Mouse (Mus musculus): ENCODE results near the gene Acer2. TPM values are rescaled to one million over a fixed set of nuclear protein-coding genes. Genes with fewer than 3 reads are reported as not detected.

Gene Acer2
- polyA plus RNA-seq, 1 experiment from 2014 or later = 31.0 TPM

DNA sequence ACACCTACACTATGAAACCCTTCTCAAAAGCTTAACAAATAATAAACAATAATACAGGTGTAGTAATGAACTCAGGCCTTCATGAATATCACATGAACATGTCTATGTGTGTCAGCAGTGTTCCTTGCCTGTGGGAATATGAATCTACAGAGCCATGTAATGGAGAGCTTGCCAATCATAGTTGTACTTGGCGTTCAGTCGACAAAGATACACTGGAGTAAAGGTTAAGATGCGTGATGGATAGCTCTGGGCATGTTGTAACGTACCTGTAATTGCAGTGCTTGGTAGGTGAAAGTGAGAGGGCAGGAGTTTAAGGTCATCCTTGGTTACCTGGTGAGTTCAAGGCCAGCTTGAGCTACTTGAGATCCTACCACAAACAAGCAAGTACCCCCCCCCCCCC is 7.0 kb downstream of the Acer2 start:
- Histone ChIP-seq H3K9ac (replicated peaks; ENCODE audit: low read depth, low read length) (no peak overlapping the region), H3K36me3 (ENCODE audit: control insufficient read depth, insufficient read depth, low read length) (no peaks in the 10 kb centered on the region), H3K9me3 (ENCODE audit: control insufficient read depth, low read depth, low read length) (no peaks in the 10 kb centered on the region), H3K4me1 (ENCODE audit: control insufficient read depth, insufficient read depth, low read length) (no peaks in the 10 kb centered on the region), H3K4me3 (ENCODE audit: low read depth, low read length) (no peak overlapping the region), H3K4me2 (replicated peaks; ENCODE audit: low read depth, low read length) (no peak overlapping the region), H3K27me3 (ENCODE audit: control insufficient read depth, insufficient read depth, low read length) (no peaks in the 10 kb centered on the region), H3K27ac (ENCODE audit: low read length) (no peak overlapping the region)
- 87% methylated on average over 4 of the region's 4 CpGs for WGBS
- ATAC-seq (ENCODE audit: insufficient number of reproducible peaks, insufficient read depth, low FRiP score, low read depth) = no peak

DNA sequence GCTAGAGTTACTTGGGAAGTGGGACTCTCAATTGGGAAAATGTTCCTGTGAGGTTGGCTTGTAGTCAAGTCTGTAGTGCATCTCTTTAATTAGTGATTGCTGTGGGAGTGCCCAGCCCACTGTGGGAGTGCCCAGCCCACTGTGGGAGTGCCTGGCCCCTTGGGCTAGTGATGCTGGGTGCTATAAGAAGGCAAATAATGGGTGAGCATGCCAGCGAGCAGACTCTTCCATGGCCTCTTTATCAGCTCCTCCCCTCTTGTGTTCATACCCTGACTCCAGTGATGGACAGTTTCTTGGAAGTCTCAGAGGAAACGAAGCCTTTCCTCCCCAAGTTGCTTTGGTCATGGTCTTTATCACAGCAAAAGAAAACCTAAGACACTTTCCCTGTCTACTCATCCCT is 8.2 kb downstream of the Acer2 start:
- Histone ChIP-seq H3K27me3 (ENCODE audit: control insufficient read depth, insufficient read depth, low read length) (no peaks in the 10 kb centered on the region), H3K4me1 (ENCODE audit: control insufficient read depth, insufficient read depth, low read length) (no peaks in the 10 kb centered on the region), H3K4me2 (replicated peaks; ENCODE audit: low read depth, low read length) (no peak overlapping the region), H3K36me3 (ENCODE audit: control insufficient read depth, insufficient read depth, low read length) (no peaks in the 10 kb centered on the region), H3K27ac (ENCODE audit: low read length) (no peak overlapping the region), H3K9ac (replicated peaks; ENCODE audit: low read depth, low read length) (no peak overlapping the region), H3K9me3 (ENCODE audit: control insufficient read depth, low read depth, low read length) (no peaks in the 10 kb centered on the region), H3K4me3 (ENCODE audit: low read depth, low read length) (no peak overlapping the region)
- 67% methylated on average over 2 of the region's 2 CpGs for WGBS
- no peak for ATAC-seq (ENCODE audit: insufficient number of reproducible peaks, insufficient read depth, low FRiP score, low read depth)

DNA sequence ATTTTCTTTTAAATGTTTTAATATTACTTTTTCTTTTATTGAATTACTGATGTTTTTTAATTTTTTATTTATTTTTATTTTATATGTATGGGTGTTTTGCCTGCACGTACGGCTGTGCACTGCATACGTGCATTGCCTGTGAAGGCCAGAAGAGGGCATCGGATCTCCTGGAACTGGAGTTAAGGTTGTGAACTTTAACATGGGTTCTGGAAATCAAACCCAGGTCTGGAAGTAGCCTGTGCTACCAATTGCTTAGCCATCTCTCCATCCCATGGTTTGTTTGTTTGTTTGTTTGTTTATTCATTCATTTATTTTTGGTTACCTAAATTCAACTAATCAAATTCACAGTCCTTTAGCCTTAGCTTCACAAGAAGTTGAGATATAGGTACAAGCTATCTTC is 10.7 kb downstream of the Acer2 start:
- Histone ChIP-seq H3K4me1 (ENCODE audit: control insufficient read depth, insufficient read depth, low read length) (no peaks in the 10 kb centered on the region), H3K9ac (replicated peaks; ENCODE audit: low read depth, low read length) (no peak overlapping the region), H3K4me2 (replicated peaks; ENCODE audit: low read depth, low read length) (no peak overlapping the region), H3K9me3 (ENCODE audit: control insufficient read depth, low read depth, low read length) (no peaks in the 10 kb centered on the region), H3K27ac (ENCODE audit: low read length) (no peak overlapping the region), H3K36me3 (ENCODE audit: control insufficient read depth, insufficient read depth, low read length) (no peaks in the 10 kb centered on the region), H3K4me3 (ENCODE audit: low read depth, low read length) (no peak overlapping the region), H3K27me3 (ENCODE audit: control insufficient read depth, insufficient read depth, low read length) (no peaks in the 10 kb centered on the region)
- ATAC-seq (ENCODE audit: insufficient number of reproducible peaks, insufficient read depth, low FRiP score, low read depth) = no peak
- 53% methylated on average over 4 of the region's 4 CpGs for WGBS

DNA sequence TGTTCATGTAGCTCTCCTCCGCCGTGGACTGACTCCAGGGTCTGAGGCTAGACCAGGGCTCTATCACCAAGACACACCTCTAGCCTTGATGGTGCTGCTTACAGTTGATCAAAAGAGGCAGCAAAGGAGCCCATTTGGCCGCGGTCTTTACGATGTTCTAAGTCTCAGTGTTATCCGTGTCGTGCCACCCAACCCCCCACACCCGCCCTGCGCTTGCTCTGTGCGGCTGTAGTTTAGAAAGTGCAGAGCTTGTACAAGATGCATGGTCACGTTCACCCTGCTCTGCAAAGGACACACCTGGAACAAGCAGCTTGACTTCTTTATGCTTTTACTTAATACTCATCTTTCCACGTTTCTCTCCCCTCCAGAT is 11.6 kb downstream of the Acer2 start:
- 41% methylated on average over 12 of the region's 12 CpGs for WGBS
- H3K9ac ChIP-seq (replicated peaks; ENCODE audit: low read depth, low read length) = no peak overlapping the region; the same call in 1 of the 2 replicates

DNA sequence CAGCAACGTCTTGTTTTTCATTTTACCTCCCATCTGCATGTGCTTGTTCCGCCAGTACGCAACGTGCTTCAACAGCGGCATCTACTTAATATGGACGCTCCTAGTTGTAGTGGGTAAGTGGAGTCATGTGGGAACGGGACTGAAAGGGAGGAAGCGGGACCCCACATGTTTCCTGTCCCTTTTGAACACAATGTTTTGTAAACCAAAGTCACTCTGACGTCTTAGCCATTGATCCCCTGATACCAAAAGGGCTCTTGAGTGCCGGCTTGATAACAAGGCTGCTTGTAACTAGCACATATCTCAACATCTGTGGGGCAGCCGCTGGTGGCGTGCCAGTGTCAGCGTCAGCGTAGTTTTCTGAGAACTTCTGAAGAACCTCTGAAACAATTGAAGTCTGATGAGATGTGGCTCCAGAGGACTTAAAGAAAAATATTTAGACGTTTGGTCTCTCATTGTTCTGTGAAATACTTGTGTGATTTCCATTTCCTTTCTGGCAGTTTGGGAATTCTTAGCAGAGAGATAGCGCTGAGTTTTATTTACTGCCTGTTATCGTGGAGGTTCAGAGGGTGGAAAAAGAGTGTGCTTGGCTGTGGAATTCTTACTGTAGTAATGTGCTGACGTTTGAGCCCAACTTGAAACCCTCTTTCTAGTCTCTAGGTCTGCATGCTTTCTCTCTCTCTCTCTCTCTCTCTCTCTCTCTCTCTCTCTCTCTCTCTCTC is 12.1 kb downstream of the Acer2 start:
- 20% methylated on average over 18 of the region's 18 CpGs for WGBS
- Histone ChIP-seq H3K4me3 (ENCODE audit: low read depth, low read length) (peak overlapping the region; percentile 13), H3K9me3 (ENCODE audit: control insufficient read depth, low read depth, low read length) (no peaks in the 10 kb centered on the region), H3K27ac (ENCODE audit: low read length) (no peak overlapping the region), H3K4me1 (ENCODE audit: control insufficient read depth, insufficient read depth, low read length) (no peaks in the 10 kb centered on the region), H3K9ac (replicated peaks; ENCODE audit: low read depth, low read length) (no peak overlapping the region; the same call in 1 of the 2 replicates), H3K4me2 (replicated peaks; ENCODE audit: low read depth, low read length) (peak overlapping the region; percentile 54), H3K36me3 (ENCODE audit: control insufficient read depth, insufficient read depth, low read length) (no peaks in the 10 kb centered on the region), H3K27me3 (ENCODE audit: control insufficient read depth, insufficient read depth, low read length) (no peaks in the 10 kb centered on the region)
- ATAC-seq (ENCODE audit: insufficient number of reproducible peaks, insufficient read depth, low FRiP score, low read depth) = no peak

More for the DNA sequence above, 11.6 kb downstream of the Acer2 start:
- no peaks in the 10 kb centered on the region for H3K9me3 ChIP-seq (ENCODE audit: control insufficient read depth, low read depth, low read length)
- no peaks in the 10 kb centered on the region for H3K27me3 ChIP-seq (ENCODE audit: control insufficient read depth, insufficient read depth, low read length)
- no peaks in the 10 kb centered on the region for H3K36me3 ChIP-seq (ENCODE audit: control insufficient read depth, insufficient read depth, low read length)
- H3K27ac ChIP-seq (ENCODE audit: low read length) = no peak overlapping the region
- H3K4me2 ChIP-seq (replicated peaks; ENCODE audit: low read depth, low read length) = peak overlapping the region; percentile 54
- peak overlapping the region; percentile 13 for H3K4me3 ChIP-seq (ENCODE audit: low read depth, low read length)
- H3K4me1 ChIP-seq (ENCODE audit: control insufficient read depth, insufficient read depth, low read length) = no peaks in the 10 kb centered on the region
- ATAC-seq (ENCODE audit: insufficient number of reproducible peaks, insufficient read depth, low FRiP score, low read depth) = no peak

DNA sequence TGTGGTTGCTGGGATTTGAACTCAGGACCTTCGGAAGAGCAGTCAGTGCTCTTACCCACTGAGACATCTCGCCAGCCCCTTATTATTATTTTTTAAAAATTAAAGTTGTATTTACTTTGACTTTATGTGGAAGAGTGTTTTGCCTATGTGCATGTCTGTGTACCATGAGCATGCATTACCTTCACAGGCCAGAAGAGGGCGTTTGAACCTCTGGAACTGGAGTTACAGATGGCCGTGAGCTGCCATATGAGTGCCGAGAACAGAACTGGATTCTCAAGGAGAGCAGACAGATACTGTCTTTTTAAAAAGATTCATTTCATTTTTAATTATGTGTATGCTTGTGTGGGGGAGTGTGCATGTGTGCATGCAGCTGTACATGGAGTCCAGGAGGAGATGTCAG is 13.7 kb downstream of the Acer2 start:
- no peaks in the 10 kb centered on the region for H3K4me1 ChIP-seq (ENCODE audit: control insufficient read depth, insufficient read depth, low read length)
- H3K9ac ChIP-seq (replicated peaks; ENCODE audit: low read depth, low read length) = no peak overlapping the region
- H3K4me2 ChIP-seq (replicated peaks; ENCODE audit: low read depth, low read length) = no peak overlapping the region
- no peak overlapping the region for H3K4me3 ChIP-seq (ENCODE audit: low read depth, low read length)
- 73% methylated on average over 5 of the region's 5 CpGs for WGBS
- no peak for ATAC-seq (ENCODE audit: insufficient number of reproducible peaks, insufficient read depth, low FRiP score, low read depth)
- H3K36me3 ChIP-seq (ENCODE audit: control insufficient read depth, insufficient read depth, low read length) = no peaks in the 10 kb centered on the region
- H3K9me3 ChIP-seq (ENCODE audit: control insufficient read depth, low read depth, low read length) = no peaks in the 10 kb centered on the region
- H3K27me3 ChIP-seq (ENCODE audit: control insufficient read depth, insufficient read depth, low read length) = no peaks in the 10 kb centered on the region
- H3K27ac ChIP-seq (ENCODE audit: low read length) = no peak overlapping the region

DNA sequence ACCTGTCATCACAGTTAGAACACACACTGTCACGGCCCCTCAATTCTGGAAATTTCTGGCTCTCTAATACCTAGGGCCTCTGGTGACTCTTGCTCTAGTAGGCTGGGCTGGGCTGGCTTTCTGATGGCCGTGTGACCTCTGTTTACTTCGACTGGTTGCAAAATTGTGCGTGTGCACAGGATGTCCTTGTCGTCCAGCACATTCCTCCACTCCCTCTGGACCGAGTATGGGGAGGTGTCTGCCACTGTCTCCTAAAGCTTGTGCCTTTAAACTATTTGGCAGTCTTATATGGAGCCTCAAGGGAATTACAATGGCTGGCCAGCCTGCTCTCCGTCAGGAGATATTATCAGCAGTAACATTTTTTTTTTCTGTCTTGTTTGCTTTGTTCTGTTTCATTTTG is 23.2 kb downstream of the Acer2 start:
- no peaks in the 10 kb centered on the region for H3K27me3 ChIP-seq (ENCODE audit: control insufficient read depth, insufficient read depth, low read length)
- no peaks in the 10 kb centered on the region for H3K4me1 ChIP-seq (ENCODE audit: control insufficient read depth, insufficient read depth, low read length)
- H3K4me3 ChIP-seq (ENCODE audit: low read depth, low read length) = no peak overlapping the region
- no peak overlapping the region for H3K4me2 ChIP-seq (replicated peaks; ENCODE audit: low read depth, low read length)
- no peak overlapping the region for H3K27ac ChIP-seq (ENCODE audit: low read length)
- ATAC-seq (ENCODE audit: insufficient number of reproducible peaks, insufficient read depth, low FRiP score, low read depth) = no peak
- H3K9me3 ChIP-seq (ENCODE audit: control insufficient read depth, low read depth, low read length) = no peaks in the 10 kb centered on the region
- H3K36me3 ChIP-seq (ENCODE audit: control insufficient read depth, insufficient read depth, low read length) = no peaks in the 10 kb centered on the region
- H3K9ac ChIP-seq (replicated peaks; ENCODE audit: low read depth, low read length) = no peak overlapping the region
- WGBS = 80% methylated on average over 7 of the region's 7 CpGs

DNA sequence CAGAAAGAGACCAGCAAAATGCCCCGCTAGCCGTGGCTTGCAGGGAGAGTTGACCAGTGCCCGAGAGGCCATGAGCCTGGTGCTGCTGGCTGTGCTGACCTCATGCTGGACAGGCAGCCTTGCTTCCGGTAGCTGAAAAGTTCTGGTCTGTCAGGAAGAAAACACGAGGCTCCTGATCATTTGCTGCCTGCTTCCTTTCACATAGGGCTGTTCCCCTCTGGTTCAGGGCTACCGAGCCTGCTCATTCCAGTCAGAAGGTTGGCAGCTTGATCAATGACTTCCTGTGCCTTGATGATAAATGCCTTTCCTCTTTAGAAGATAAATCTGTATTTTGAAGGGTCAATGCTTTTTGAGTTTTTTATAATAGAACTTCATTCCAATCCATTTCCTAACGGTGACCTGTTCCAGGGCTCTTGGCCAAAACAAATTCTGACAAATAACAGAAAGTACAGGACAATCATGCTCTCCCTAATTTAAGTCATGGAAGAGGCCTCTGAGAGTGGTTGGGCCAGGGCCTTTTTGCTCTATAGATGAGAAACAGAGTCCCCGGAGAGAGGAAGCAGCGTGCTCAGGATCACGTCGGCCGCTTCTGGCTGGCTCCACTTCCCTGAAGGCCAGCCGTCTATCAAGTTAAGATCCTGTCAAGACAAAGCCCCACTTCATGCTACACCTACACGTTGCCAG is 24.7 kb downstream of the Acer2 start:
- Histone ChIP-seq H3K4me2 (replicated peaks; ENCODE audit: low read depth, low read length) (no peak overlapping the region), H3K9ac (replicated peaks; ENCODE audit: low read depth, low read length) (no peak overlapping the region), H3K4me3 (ENCODE audit: low read depth, low read length) (no peak overlapping the region), H3K27me3 (ENCODE audit: control insufficient read depth, insufficient read depth, low read length) (no peaks in the 10 kb centered on the region), H3K36me3 (ENCODE audit: control insufficient read depth, insufficient read depth, low read length) (no peaks in the 10 kb centered on the region), H3K27ac (ENCODE audit: low read length) (no peak overlapping the region), H3K9me3 (ENCODE audit: control insufficient read depth, low read depth, low read length) (no peaks in the 10 kb centered on the region), H3K4me1 (ENCODE audit: control insufficient read depth, insufficient read depth, low read length) (no peaks in the 10 kb centered on the region)
- WGBS = 14% methylated on average over 14 of the region's 14 CpGs
- ATAC-seq (ENCODE audit: insufficient number of reproducible peaks, insufficient read depth, low FRiP score, low read depth) = peak; percentile 33; the same call in 1 of the 2 replicates

All from stomach, embryonic 14.5 days (tissue).